Mouse (Mus musculus): Measurements from ENCODE around the gene Resp18. TPM values are rescaled to one million over a fixed set of nuclear protein-coding genes. Genes with fewer than 3 reads are reported as not detected.

Resp18 gene
- polyA plus RNA-seq, 1 experiment from 2014 or later = 1.0 TPM

- no peaks in the 10 kb centered on the region for H3K4me1 ChIP-seq (ENCODE audit: insufficient read depth, low read length)
- no peaks in the 10 kb centered on the region for H3K36me3 ChIP-seq (ENCODE audit: insufficient read depth, low read length)
- H3K4me2 ChIP-seq (replicated peaks; ENCODE audit: low read depth, low read length) = no peak overlapping the region
- H3K9ac ChIP-seq (replicated peaks; ENCODE audit: low read length) = no peak overlapping the region
- H3K9me3 ChIP-seq (ENCODE audit: low read length) = 0 out of 2 replicates have a peak, but pooled peaks cover 6% of the 10 kb centered on the region
- 79% methylated on average over 5 of the region's 5 CpGs for WGBS
- ATAC-seq (ENCODE audit: low FRiP score, low TSS enrichment) = no peak
- H3K4me3 ChIP-seq (ENCODE audit: low read length) = no peak overlapping the region
- H3K27ac ChIP-seq (ENCODE audit: low read length) = no peak overlapping the region
- H3K27me3 ChIP-seq (ENCODE audit: insufficient read depth, low read length) = peaks cover 14% of the 10 kb centered on the region; the same call in 1 of the 2 replicates
Measured at GRCm38 (mm10) chr1:75283017-75283416, 4.8 kb upstream of the Resp18 start.

DNA sequence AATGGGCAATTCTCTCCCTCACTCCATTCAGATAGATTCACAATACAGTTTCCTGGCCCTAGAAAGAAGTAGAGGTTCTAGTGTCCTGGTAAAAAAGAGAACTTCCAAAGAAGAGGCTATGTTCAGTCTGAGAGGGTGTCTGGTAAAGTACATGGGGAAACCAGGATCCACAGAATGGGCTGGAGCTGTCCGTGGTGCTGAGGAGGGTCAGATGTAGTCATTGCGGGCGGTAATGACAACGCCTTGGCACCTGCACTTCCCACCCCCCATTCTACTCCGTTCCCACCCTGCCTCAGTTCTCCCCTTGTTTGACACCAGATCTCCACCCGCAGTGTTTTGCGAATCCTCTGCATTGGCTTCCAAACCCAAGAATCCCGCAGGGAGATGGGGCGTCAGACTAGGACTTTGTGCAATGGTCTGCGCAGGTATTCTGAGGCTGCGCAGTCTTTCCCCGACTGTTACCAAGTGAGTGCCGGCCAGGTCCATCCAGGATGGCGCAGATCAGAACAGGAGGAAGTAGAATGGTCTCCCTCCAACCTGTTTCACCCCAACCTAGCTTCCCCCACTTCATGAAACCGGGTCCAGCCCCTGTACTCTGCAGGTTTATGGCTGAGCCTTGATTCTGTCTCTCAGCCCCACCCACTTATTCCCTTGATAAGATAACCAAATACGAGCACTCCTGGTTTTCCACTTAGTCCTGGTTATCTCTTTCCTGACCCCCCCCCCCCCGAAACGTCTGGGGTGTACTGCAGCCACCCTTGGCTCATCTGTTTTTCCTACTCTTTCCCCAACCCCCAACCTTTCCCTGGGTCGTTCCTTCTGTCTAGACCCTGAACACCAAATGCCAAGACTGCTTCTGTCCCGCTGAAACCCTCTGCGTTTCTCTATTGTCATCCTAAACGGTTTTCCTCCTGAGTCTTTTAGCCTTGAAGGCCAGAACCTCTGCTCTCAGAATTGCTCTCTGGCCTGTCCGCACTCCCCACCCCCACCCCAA lies 723 bp downstream of the Resp18 start:
- 4% methylated on average over 23 of the region's 23 CpGs for WGBS
- no peak overlapping the region for H3K9ac ChIP-seq (replicated peaks; ENCODE audit: low read length)
- no peak overlapping the region for H3K4me3 ChIP-seq (ENCODE audit: low read length)
- peaks cover 25% of the 10 kb centered on the region; the same call in 1 of the 2 replicates for H3K27me3 ChIP-seq (ENCODE audit: insufficient read depth, low read length)
- no peak overlapping the region for H3K4me2 ChIP-seq (replicated peaks; ENCODE audit: low read depth, low read length)
- no peak overlapping the region for H3K27ac ChIP-seq (ENCODE audit: low read length)
- H3K36me3 ChIP-seq (ENCODE audit: insufficient read depth, low read length) = no peaks in the 10 kb centered on the region
- H3K9me3 ChIP-seq (ENCODE audit: low read length) = 0 out of 2 replicates have a peak, but pooled peaks cover 6% of the 10 kb centered on the region
- ATAC-seq (ENCODE audit: low FRiP score, low TSS enrichment) = no peak
- H3K4me1 ChIP-seq (ENCODE audit: insufficient read depth, low read length) = no peaks in the 10 kb centered on the region

DNA sequence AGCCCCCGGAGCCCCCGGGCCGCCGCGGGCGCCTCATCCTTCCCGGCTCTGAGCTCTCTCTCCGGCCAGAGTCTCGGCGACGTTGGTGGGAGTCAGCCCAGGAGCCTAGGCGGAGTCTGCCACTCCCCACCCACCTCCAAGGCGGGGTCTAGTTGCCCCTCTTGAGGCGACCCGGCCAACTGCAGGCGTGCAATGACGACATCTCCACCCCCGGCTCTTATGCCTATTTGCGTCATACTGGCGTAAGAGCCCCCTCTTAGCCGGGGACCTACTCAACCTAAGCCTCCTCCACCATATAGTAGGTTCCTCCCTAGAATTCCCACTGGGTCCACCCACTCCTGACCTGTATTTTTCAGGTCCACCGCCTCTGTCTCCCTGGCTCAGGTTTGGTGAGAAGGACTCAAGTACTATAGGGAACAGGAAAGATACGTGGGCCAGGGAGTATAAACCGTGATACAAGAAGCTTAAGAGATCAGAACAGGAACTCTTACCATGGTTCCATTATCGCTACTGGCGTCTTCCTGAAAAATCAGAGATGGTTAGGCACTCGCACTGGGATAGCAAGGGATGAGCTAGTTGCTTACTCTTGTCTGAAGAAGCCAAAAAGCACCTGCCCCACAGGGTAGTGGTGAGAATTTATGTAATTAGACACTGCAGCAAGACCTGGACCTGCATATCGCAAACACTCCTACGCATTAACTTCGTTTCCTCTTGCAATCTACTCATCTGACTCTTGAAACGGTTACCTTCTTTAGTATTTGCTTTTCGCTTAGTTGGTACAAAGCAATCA lies 13.9 kb downstream of the Resp18 start, which contains the start of gene Ptprn:
Gene Ptprn (minus strand): TSS at position 412 of the 790 bp plus-strand sequence.
- 12% methylated on average over 32 of the region's 32 CpGs for WGBS
- H3K9me3 ChIP-seq (ENCODE audit: low read length) = no peaks in the 10 kb centered on the region
- H3K27me3 ChIP-seq (ENCODE audit: insufficient read depth, low read length) = peaks cover 41% of the 10 kb centered on the region
- ATAC-seq (ENCODE audit: low FRiP score, low TSS enrichment) = 0 out of 2 replicates have a peak, but pooled peaks have one; percentile 9
- H3K36me3 ChIP-seq (ENCODE audit: insufficient read depth, low read length) = no peaks in the 10 kb centered on the region
- no peaks in the 10 kb centered on the region for H3K4me1 ChIP-seq (ENCODE audit: insufficient read depth, low read length)
- no peak within 1 kb of the TSS for H3K27ac ChIP-seq (ENCODE audit: low read length)
- H3K4me2 ChIP-seq (replicated peaks; ENCODE audit: low read depth, low read length) = no peak within 1 kb of the TSS
- H3K4me3 ChIP-seq (ENCODE audit: low read length) = no peak within 1 kb of the TSS; the same call in 1 of the 2 replicates
- no peak within 1 kb of the TSS for H3K9ac ChIP-seq (replicated peaks; ENCODE audit: low read length)

DNA sequence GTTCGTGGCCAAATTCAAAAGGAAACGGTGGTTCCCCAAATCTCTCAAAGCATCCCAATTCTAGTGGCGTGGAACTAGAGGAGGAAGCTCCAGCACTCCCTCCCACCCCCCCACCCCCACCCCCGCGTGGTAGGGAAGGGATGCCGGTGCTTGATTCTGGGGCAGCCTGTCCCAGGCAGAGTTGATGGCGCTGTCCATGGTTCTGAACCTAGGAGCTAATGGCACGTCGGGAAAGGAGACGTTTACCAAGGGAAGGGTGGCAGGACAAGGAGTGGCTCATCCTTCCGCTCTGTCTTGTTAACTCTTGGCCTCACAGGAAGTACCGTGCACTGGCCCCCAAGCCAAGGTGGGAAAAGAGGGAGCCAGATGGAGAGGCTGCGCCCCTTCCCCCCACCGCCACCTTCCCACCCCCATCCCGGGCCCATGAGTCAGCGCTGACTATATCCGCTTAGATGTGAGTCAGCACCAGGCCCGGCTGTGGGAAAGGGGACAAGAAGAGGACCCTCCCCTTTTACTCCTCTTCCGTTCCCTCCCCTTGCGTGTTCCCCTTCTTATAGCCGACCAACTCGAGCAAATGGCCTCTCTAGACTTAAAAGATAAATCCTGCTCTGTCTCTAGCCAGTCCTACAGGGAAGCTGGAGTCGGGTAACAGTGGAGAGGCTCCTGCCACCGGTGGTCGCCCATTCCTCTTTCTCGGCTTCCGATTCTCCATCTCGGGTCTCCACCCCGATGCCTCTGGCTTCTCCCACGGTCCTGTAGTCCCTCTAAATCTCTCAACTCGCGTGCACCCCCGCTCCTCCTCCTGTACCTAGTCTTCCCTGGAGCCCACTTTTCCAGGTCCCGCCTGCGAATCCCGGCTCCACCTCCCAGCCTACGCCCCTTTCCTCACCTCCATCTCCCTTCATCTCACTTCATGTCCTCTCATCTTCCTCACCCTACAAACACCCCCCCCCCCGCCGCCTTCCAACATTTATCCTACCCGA lies 15.0 kb downstream of the Resp18 start:
- WGBS = 2% methylated on average over 40 of the region's 40 CpGs
- Histone ChIP-seq H3K4me1 (ENCODE audit: insufficient read depth, low read length) (no peaks in the 10 kb centered on the region), H3K9ac (replicated peaks; ENCODE audit: low read length) (no peak overlapping the region), H3K27ac (ENCODE audit: low read length) (no peak overlapping the region), H3K4me3 (ENCODE audit: low read length) (no peak overlapping the region; the same call in 1 of the 2 replicates), H3K36me3 (ENCODE audit: insufficient read depth, low read length) (no peaks in the 10 kb centered on the region), H3K9me3 (ENCODE audit: low read length) (no peaks in the 10 kb centered on the region), H3K4me2 (replicated peaks; ENCODE audit: low read depth, low read length) (no peak overlapping the region), H3K27me3 (ENCODE audit: insufficient read depth, low read length) (peaks cover 41% of the 10 kb centered on the region)
- peak; percentile 59 for ATAC-seq (ENCODE audit: low FRiP score, low TSS enrichment)

GRCm38 (mm10) chr1:75261278-75261677 lies 16.9 kb downstream of the Resp18 start:
- no peak overlapping the region for H3K4me2 ChIP-seq (replicated peaks; ENCODE audit: low read depth, low read length)
- H3K9me3 ChIP-seq (ENCODE audit: low read length) = no peaks in the 10 kb centered on the region
- peaks cover 36% of the 10 kb centered on the region for H3K27me3 ChIP-seq (ENCODE audit: insufficient read depth, low read length)
- H3K9ac ChIP-seq (replicated peaks; ENCODE audit: low read length) = no peak overlapping the region
- no peaks in the 10 kb centered on the region for H3K4me1 ChIP-seq (ENCODE audit: insufficient read depth, low read length)
- no peak for ATAC-seq (ENCODE audit: low FRiP score, low TSS enrichment)
- H3K27ac ChIP-seq (ENCODE audit: low read length) = no peak overlapping the region
- H3K36me3 ChIP-seq (ENCODE audit: insufficient read depth, low read length) = no peaks in the 10 kb centered on the region
- no peak overlapping the region for H3K4me3 ChIP-seq (ENCODE audit: low read length)

GRCm38 (mm10) chr1:75255516-75256046 lies 22.6 kb downstream of the Resp18 start:
- Histone ChIP-seq H3K27me3 (ENCODE audit: insufficient read depth, low read length) (no peaks in the 10 kb centered on the region), H3K36me3 (ENCODE audit: insufficient read depth, low read length) (no peaks in the 10 kb centered on the region), H3K9ac (replicated peaks; ENCODE audit: low read length) (no peak overlapping the region), H3K4me1 (ENCODE audit: insufficient read depth, low read length) (no peaks in the 10 kb centered on the region; the same call in 1 of the 2 replicates), H3K9me3 (ENCODE audit: low read length) (no peaks in the 10 kb centered on the region), H3K4me2 (replicated peaks; ENCODE audit: low read depth, low read length) (no peak overlapping the region), H3K27ac (ENCODE audit: low read length) (no peak overlapping the region), H3K4me3 (ENCODE audit: low read length) (no peak overlapping the region)
- ATAC-seq (ENCODE audit: low FRiP score, low TSS enrichment) = no peak
- 62% methylated on average over 10 of the region's 10 CpGs for WGBS

GRCm38 (mm10) chr1:75254625-75255013 lies 23.6 kb downstream of the Resp18 start:
- 78% methylated on average over 8 of the region's 8 CpGs for WGBS
- no peaks in the 10 kb centered on the region for H3K27me3 ChIP-seq (ENCODE audit: insufficient read depth, low read length)

DNA sequence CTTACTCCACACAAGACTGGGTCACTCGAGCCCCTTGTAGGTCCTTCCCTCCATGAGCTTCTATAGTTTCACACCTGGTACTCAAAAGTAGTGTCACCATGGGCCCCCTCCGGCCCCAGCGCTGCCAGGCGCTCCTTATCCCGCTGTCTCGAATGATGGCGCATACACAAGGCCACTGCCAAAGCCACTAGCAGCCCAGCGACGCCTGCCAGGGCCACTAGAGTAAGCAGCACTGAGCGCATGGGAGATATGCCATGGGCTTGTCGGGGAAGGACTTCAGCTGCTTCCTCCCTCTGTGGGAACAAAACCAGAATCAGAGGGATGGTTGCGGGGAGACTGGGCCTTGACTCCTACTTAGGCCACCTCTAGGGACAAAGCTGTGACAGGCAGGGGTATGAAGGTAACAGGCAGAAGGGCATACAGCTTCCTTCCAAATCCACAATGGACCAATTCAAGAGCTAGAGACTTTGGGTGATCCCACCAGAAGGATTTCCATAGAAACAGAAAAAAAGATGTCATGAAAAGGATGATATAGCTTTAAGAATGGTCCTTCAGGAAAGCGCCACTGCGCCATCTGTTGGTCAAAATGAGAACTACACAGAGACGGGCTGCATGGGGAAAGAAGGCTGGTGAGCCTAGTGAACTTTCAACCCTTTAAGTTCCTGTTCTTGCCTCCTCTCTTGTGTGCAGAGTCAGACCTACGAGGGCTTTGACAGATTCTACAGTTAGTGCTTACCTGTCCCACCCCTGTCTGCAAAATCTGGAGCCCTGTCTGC lies 24.2 kb downstream of the Resp18 start:
- no peak overlapping the region for H3K4me3 ChIP-seq (ENCODE audit: low read length)
- no peak for ATAC-seq (ENCODE audit: low FRiP score, low TSS enrichment)
- H3K27ac ChIP-seq (ENCODE audit: low read length) = no peak overlapping the region
- no peaks in the 10 kb centered on the region for H3K36me3 ChIP-seq (ENCODE audit: insufficient read depth, low read length)
- no peak overlapping the region for H3K9ac ChIP-seq (replicated peaks; ENCODE audit: low read length)
- 62% methylated on average over 16 of the region's 16 CpGs for WGBS
- no peak overlapping the region for H3K4me2 ChIP-seq (replicated peaks; ENCODE audit: low read depth, low read length)
- no peaks in the 10 kb centered on the region for H3K27me3 ChIP-seq (ENCODE audit: insufficient read depth, low read length)
- no peaks in the 10 kb centered on the region; the same call in 1 of the 2 replicates for H3K4me1 ChIP-seq (ENCODE audit: insufficient read depth, low read length)
- H3K9me3 ChIP-seq (ENCODE audit: low read length) = no peaks in the 10 kb centered on the region

More at GRCm38 (mm10) chr1:75254625-75255013, 23.6 kb downstream of the Resp18 start:
- no peak overlapping the region for H3K4me2 ChIP-seq (replicated peaks; ENCODE audit: low read depth, low read length)
- no peaks in the 10 kb centered on the region; the same call in 1 of the 2 replicates for H3K4me1 ChIP-seq (ENCODE audit: insufficient read depth, low read length)
- H3K36me3 ChIP-seq (ENCODE audit: insufficient read depth, low read length) = no peaks in the 10 kb centered on the region
- H3K9ac ChIP-seq (replicated peaks; ENCODE audit: low read length) = no peak overlapping the region
- no peak overlapping the region for H3K27ac ChIP-seq (ENCODE audit: low read length)
- H3K4me3 ChIP-seq (ENCODE audit: low read length) = no peak overlapping the region
- ATAC-seq (ENCODE audit: low FRiP score, low TSS enrichment) = no peak
- H3K9me3 ChIP-seq (ENCODE audit: low read length) = no peaks in the 10 kb centered on the region

All from kidney, embryonic 16.5 days (tissue).